Mouse (Mus musculus) lung, postnatal 0 days (tissue): ENCODE results near the gene Fbln7. TPM values are rescaled to one million over a fixed set of nuclear protein-coding genes. Genes with fewer than 3 reads are reported as not detected.

Experiments used
- ATAC-seq: fragments of 200-750 bp; cut with Nextera tagmentation; 2 replicates; pipeline ENCODE4 v1.8.0; 2017; ENCODE audit warnings: moderate library complexity
- DNase-seq: peaks from one replicate; pipeline ENCODE4 v3.0.0-alpha.2; 2016; ENCODE audit warnings: low spot score
- H3K27ac ChIP-seq: fragments of 300-500 bp; sonication (generic); 2 replicates; pipeline ENCODE4 v1.5.1; 2014; ENCODE audit warnings: antibody characterized with exemption, mild to moderate bottlenecking, low read length, mixed read lengths
- H3K27me3 ChIP-seq: fragments of 300-500 bp; sonication (generic); replicated peaks from 2 replicates; pipeline ENCODE4 v1.6.1; 2014; ENCODE audit warnings: low read length, mixed read lengths; ENCODE audit not compliant: insufficient read depth
- H3K36me3 ChIP-seq: fragments of 300-500 bp; sonication (generic); 2 replicates; pipeline ENCODE4 v1.6.1; 2014; ENCODE audit warnings: low read length, mixed read lengths; ENCODE audit not compliant: insufficient read depth
- H3K4me1 ChIP-seq: fragments of 300-500 bp; sonication (generic); 2 replicates; pipeline ENCODE4 v1.6.1; 2014; ENCODE audit warnings: antibody characterized with exemption, low read depth, low read length, mixed read lengths; ENCODE audit not compliant: insufficient read depth
- H3K4me2 ChIP-seq: fragments of 300-500 bp; sonication (generic); replicated peaks from 2 replicates; pipeline ENCODE4 v1.6.1; 2014; ENCODE audit warnings: low read depth, mild to moderate bottlenecking, low read length, moderate library complexity, mixed read lengths
- H3K4me3 ChIP-seq: fragments of 300-500 bp; sonication (generic); 2 replicates; pipeline ENCODE4 v1.5.1; 2014; ENCODE audit warnings: low read depth, low read length
- H3K9ac ChIP-seq: fragments of 300-500 bp; sonication (generic); replicated peaks from 2 replicates; pipeline ENCODE4 v1.6.1; 2014; ENCODE audit warnings: low read depth, mild to moderate bottlenecking
- H3K9me3 ChIP-seq: fragments of 300-500 bp; sonication (generic); 2 replicates; pipeline ENCODE4 v1.6.1; 2016; ENCODE audit warnings: low read length, mixed read lengths
- CTCF ChIP-seq: IDR thresholded peaks from 2 replicates; pipeline ENCODE4 v1.5.1; 2016; ENCODE audit warnings: antibody characterized with exemption, mild to moderate bottlenecking
- EP300 ChIP-seq: IDR thresholded peaks from 2 replicates; pipeline ENCODE4 v1.6.1; 2016; ENCODE audit warnings: antibody characterized with exemption, mild to moderate bottlenecking, control low read depth
- WGBS: fragments of 180-500 bp; shearing (Covaris S2); extraction: QIAGEN DNeasy Blood & Tissue Kit; methylation state at CpG from one replicate; pipeline ENCODE4 v1.1.7; 2014; 5-methylcytosine and 5-hydroxymethylcytosine counted together
- microRNA-seq: library from miRNA; unstranded; fragments of <30 nt; microRNA quantifications from one replicate; pipeline ENCODE4, GENCODE M21; 2016
- polyA plus RNA-seq: library from polyadenylated mRNA; unstranded; fragments of >200 nt; fragmentation: Nextera tagmentation; extraction: Ambion mirVana; gene quantifications from 2 replicates; pipeline ENCODE4 v1.2.1, GENCODE M21; 2015

Fbln7 gene
- polyA plus RNA-seq, 1 experiment from 2014 or later: 0.64 TPM

DNA sequence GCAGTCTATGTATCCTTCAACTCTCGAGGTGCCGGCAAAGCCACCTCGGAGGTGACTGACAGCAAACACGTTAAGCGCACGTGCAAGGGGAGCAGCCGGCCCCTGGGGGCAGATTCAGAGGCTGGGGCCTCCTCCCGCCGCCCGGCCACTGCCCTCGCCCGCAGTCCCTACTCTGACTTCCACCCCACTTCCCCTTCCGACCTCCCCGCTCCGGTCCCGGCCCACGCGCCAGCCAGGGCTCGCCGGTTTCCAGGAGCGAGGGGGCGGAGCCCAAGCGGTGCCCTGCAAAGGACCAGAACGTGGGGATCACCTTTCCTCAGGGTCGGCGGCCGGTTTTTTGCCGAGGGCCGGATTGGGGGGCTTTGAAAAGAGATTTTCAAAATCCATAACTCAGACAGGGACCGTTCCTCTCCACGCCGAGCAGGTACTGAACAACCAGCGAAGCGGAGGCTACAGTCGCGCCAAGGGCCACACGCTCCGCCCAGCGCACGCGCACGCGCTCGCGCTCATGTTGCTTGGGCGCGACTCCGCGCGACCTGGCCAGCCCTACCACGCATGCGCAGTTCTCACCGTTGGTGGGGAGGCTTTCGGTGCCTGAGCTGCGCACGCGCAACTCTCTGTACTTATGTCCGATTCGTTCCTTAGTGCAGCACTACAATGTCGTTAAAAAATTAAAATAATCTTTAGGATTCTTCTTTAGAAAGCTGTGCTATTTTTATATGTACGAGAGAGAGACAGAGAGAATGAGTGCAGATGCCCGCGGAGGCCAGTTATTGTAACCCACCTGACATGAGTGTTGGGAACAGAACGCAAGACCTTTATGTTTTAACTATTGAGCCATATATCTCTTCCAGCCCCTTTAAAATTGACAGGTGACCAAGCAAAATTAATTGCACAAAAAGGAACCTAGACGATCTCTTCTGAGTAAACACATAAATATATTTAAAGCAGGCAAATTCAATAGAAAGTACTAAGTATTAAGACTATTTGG, 81.1 kb downstream of the Fbln7 start, which contains the start of gene Zc3h8:
Zc3h8 (minus strand) TSS at position 540 of the 991 bp plus-strand sequence.
- peak within 1 kb of the TSS; percentile 71 for H3K4me3 ChIP-seq
- no peaks in the 10 kb centered on the region for H3K36me3 ChIP-seq
- H3K4me1 ChIP-seq: no peaks in the 10 kb centered on the region
- H3K4me2 ChIP-seq: peak within 1 kb of the TSS; percentile 71
- TF ChIP-seq EP300: no peak
- no peak for TF ChIP-seq CTCF
- H3K9ac ChIP-seq: peak within 1 kb of the TSS; percentile 63
- peak within 1 kb of the TSS; percentile 76 for H3K27ac ChIP-seq
- no peaks in the 10 kb centered on the region for H3K27me3 ChIP-seq
- peak; percentile 96 for ATAC-seq
- WGBS: 2% methylated on average over 64 of the region's 65 CpGs
- no peaks in the 10 kb centered on the region for H3K9me3 ChIP-seq
- peak; percentile 98 for DNase-seq

Small RNAs within 50 kb of the gene (microRNA-seq; reads per million reads assigned to microRNA genes)
- gene Gm22859: not detected

Other genes starting within 250 kb of the Fbln7 start
- gene Anapc1, start 175.6 kb upstream of the Fbln7 start, polyA plus RNA-seq: 15.9 and 20.4 TPM in 2 replicates
- 8.3 and 10.4 TPM in 2 replicates for gene Mertk, start 164.0 kb upstream of the Fbln7 start, polyA plus RNA-seq
- gene Tmem87b, start 44.9 kb upstream of the Fbln7 start, polyA plus RNA-seq: 40.0 and 40.3 TPM in 2 replicates
- 5.6 and 5.8 TPM in 2 replicates for gene Zc3h8, start 81.1 kb downstream of the Fbln7 start, polyA plus RNA-seq
- gene Zc3h6, start 104.4 kb downstream of the Fbln7 start, polyA plus RNA-seq: 2.0 and 3.5 TPM in 2 replicates
- 15.6 and 17.3 TPM in 2 replicates for gene Gm10762, start 104.7 kb downstream of the Fbln7 start, polyA plus RNA-seq
- gene Vinac1, start 185.2 kb downstream of the Fbln7 start, polyA plus RNA-seq: 0.18 and 0.23 TPM in 2 replicates
- 10.0 and 11.6 TPM in 2 replicates for gene Ttl, start 203.0 kb downstream of the Fbln7 start, polyA plus RNA-seq
- 5.5 and 6.7 TPM in 2 replicates for gene Polr1b, start 238.0 kb downstream of the Fbln7 start, polyA plus RNA-seq